Mouse (Mus musculus): ENCODE measurements around the gene Abr. TPM values are rescaled to one million over a fixed set of nuclear protein-coding genes. Genes with fewer than 3 reads are reported as not detected.
A peak's percentile ranks its signal among the peaks of the same experiment; 100 is the strongest.

The Abr gene
- polyA plus RNA-seq, 1 experiment, result 81.3 TPM

GRCm38 (mm10) chr11:76587333-76587732, 34.8 kb downstream of the Abr start:
- no peaks in the 10 kb centered on the region for H3K27me3 ChIP-seq (ENCODE audit: control insufficient read depth, insufficient read depth, insufficient read length)
- no peak overlapping the region for H3ac ChIP-seq (ENCODE audit: control insufficient read depth, insufficient read length)
- no peaks in the 10 kb centered on the region for H3K79me2 ChIP-seq (ENCODE audit: control insufficient read depth, insufficient read depth)
- no peak overlapping the region for H3K4me3 ChIP-seq
- no peaks in the 10 kb centered on the region for H3K36me3 ChIP-seq (ENCODE audit: control insufficient read depth, insufficient read depth)
- peak overlapping the region; percentile 57 for H3K4me2 ChIP-seq (ENCODE audit: low read depth)
- TF ChIP-seq MYOG (IDR thresholded peaks at IDR 0.05; ENCODE audit: control insufficient read depth in 1 of 3, insufficient read depth in 1 of 3, insufficient read length in 2 of 3, low read depth in 2 of 3) (no peak), CEBPB (IDR thresholded peaks at IDR 0.05; ENCODE audit: insufficient read depth, poor library complexity, severe bottlenecking) (peak; percentile 100), USF1 (IDR thresholded peaks at IDR 0.05; ENCODE audit: low read depth) (peak; percentile 89), REST (IDR thresholded peaks at IDR 0.05; ENCODE audit: insufficient read depth, insufficient read length) (no peak), POLR2A (IDR thresholded peaks at IDR 0.05; ENCODE audit: insufficient read length, low read depth) (no peak), TCF3 (IDR thresholded peaks at IDR 0.05; ENCODE audit: insufficient read length, low read depth) (no peak)

GRCm38 (mm10) chr11:76586119-76586518, 36.0 kb downstream of the Abr start:
- TF ChIP-seq SRF (IDR thresholded peaks at IDR 0.05; ENCODE audit: control insufficient read depth, insufficient read length, low read depth) (no peak), USF1 (IDR thresholded peaks at IDR 0.05; ENCODE audit: low read depth) (no peak), E2F4 (IDR thresholded peaks at IDR 0.05; ENCODE audit: insufficient read depth) (no peak), TCF3 (IDR thresholded peaks at IDR 0.05; ENCODE audit: insufficient read length, low read depth) (no peak), POLR2AphosphoS2 (IDR thresholded peaks at IDR 0.05; ENCODE audit: insufficient read length, low read depth) (no peak), CEBPB (IDR thresholded peaks at IDR 0.05; ENCODE audit: insufficient read depth, poor library complexity, severe bottlenecking) (no peak), MYOG (IDR thresholded peaks at IDR 0.05; ENCODE audit: control insufficient read depth in 1 of 3, insufficient read depth in 1 of 3, insufficient read length in 2 of 3, low read depth in 2 of 3) (no peak), MAX (IDR thresholded peaks at IDR 0.05; ENCODE audit: low read depth) (no peak), TCF12 (IDR thresholded peaks at IDR 0.05; ENCODE audit: insufficient read depth, poor library complexity, severe bottlenecking) (no peak), POLR2A (IDR thresholded peaks at IDR 0.05; ENCODE audit: insufficient read length, low read depth) (no peak), REST (IDR thresholded peaks at IDR 0.05; ENCODE audit: insufficient read depth, insufficient read length) (no peak), MYOD1 (IDR thresholded peaks at IDR 0.05; ENCODE audit: control insufficient read depth in 1 of 3, insufficient read length in 2 of 3, low read depth in 2 of 3) (no peak)
- Histone ChIP-seq H3ac (ENCODE audit: control insufficient read depth, insufficient read length) (no peak overlapping the region), H3K36me3 (ENCODE audit: control insufficient read depth, insufficient read depth) (no peaks in the 10 kb centered on the region), H3K4me2 (ENCODE audit: low read depth) (peak overlapping the region; percentile 57), H3K79me2 (ENCODE audit: control insufficient read depth, insufficient read depth) (no peaks in the 10 kb centered on the region), H3K4me3 (no peak overlapping the region), H3K27me3 (ENCODE audit: control insufficient read depth, insufficient read depth, insufficient read length) (no peaks in the 10 kb centered on the region)

DNA sequence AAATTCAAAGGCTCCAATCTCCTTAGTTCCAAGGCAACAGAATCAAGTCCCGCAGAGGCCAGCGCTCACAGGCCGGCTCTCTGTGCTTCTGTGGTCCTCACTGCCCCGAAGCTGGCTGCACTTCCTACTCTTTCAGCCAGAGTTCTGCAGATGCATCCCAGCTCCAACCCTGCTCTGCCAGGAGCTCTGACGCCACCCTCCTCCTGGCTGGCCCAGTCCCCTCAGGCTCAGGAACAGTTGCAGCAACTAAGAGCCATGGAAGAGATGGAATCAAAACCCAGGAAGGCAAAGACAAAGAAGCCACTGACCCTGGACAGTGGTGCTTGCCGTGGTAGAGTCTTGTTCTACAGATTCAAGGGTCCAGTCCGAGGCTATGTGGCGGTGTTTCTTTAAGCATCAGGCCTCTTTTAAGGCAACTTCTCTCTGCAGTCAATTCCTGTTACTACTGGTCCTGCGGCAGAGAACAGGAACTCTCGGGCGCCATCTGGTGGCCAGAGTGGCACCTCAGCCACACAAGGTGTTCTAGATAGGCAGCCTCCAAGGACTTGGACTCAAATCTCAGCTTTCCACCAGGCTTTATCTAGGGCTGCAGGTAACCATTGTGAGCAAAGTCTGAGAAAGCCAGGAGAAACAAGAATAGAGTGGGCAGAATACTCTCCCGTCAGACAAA, 44.4 kb downstream of the Abr start:
- TF ChIP-seq TCF12 (IDR thresholded peaks at IDR 0.05; ENCODE audit: insufficient read depth, poor library complexity, severe bottlenecking), result no peak
- TF ChIP-seq POLR2A (IDR thresholded peaks at IDR 0.05; ENCODE audit: insufficient read length, low read depth), result no peak
- no peak for TF ChIP-seq TCF3 (IDR thresholded peaks at IDR 0.05; ENCODE audit: insufficient read length, low read depth)
- no peak for TF ChIP-seq MYOD1 (IDR thresholded peaks at IDR 0.05; ENCODE audit: control insufficient read depth in 1 of 3, insufficient read length in 2 of 3, low read depth in 2 of 3)
- no peak for TF ChIP-seq POLR2AphosphoS2 (IDR thresholded peaks at IDR 0.05; ENCODE audit: insufficient read length, low read depth)
- no peak for TF ChIP-seq USF1 (IDR thresholded peaks at IDR 0.05; ENCODE audit: low read depth)
- TF ChIP-seq SRF (IDR thresholded peaks at IDR 0.05; ENCODE audit: control insufficient read depth, insufficient read length, low read depth), result no peak
- TF ChIP-seq REST (IDR thresholded peaks at IDR 0.05; ENCODE audit: insufficient read depth, insufficient read length), result no peak
- TF ChIP-seq MYOG (IDR thresholded peaks at IDR 0.05; ENCODE audit: control insufficient read depth in 1 of 3, insufficient read depth in 1 of 3, insufficient read length in 2 of 3, low read depth in 2 of 3), result no peak
- no peak for TF ChIP-seq E2F4 (IDR thresholded peaks at IDR 0.05; ENCODE audit: insufficient read depth)
- no peak for TF ChIP-seq MAX (IDR thresholded peaks at IDR 0.05; ENCODE audit: low read depth)
- no peak for TF ChIP-seq CEBPB (IDR thresholded peaks at IDR 0.05; ENCODE audit: insufficient read depth, poor library complexity, severe bottlenecking)
- no peaks in the 10 kb centered on the region for H3K79me2 ChIP-seq (ENCODE audit: control insufficient read depth, insufficient read depth)
- no peaks in the 10 kb centered on the region for H3K36me3 ChIP-seq (ENCODE audit: control insufficient read depth, insufficient read depth)
- no peak overlapping the region for H3ac ChIP-seq (ENCODE audit: control insufficient read depth, insufficient read length)
- peak overlapping the region; percentile 34 for H3K4me2 ChIP-seq (ENCODE audit: low read depth)
- H3K4me3 ChIP-seq, result no peak overlapping the region
- H3K27me3 ChIP-seq (ENCODE audit: control insufficient read depth, insufficient read depth, insufficient read length), result no peaks in the 10 kb centered on the region

- Histone ChIP-seq H3K4me2 (ENCODE audit: low read depth) (no peak overlapping the region), H3K27me3 (ENCODE audit: control insufficient read depth, insufficient read depth, insufficient read length) (no peaks in the 10 kb centered on the region), H3K4me3 (no peak overlapping the region), H3K36me3 (ENCODE audit: control insufficient read depth, insufficient read depth) (no peaks in the 10 kb centered on the region), H3K79me2 (ENCODE audit: control insufficient read depth, insufficient read depth) (no peaks in the 10 kb centered on the region), H3ac (ENCODE audit: control insufficient read depth, insufficient read length) (no peak overlapping the region)
- TF ChIP-seq MYOD1 (IDR thresholded peaks at IDR 0.05; ENCODE audit: control insufficient read depth in 1 of 3, insufficient read length in 2 of 3, low read depth in 2 of 3), result no peak
- TF ChIP-seq E2F4 (IDR thresholded peaks at IDR 0.05; ENCODE audit: insufficient read depth), result no peak
- TF ChIP-seq TCF3 (IDR thresholded peaks at IDR 0.05; ENCODE audit: insufficient read length, low read depth), result no peak
- no peak for TF ChIP-seq POLR2AphosphoS2 (IDR thresholded peaks at IDR 0.05; ENCODE audit: insufficient read length, low read depth)
- no peak for TF ChIP-seq REST (IDR thresholded peaks at IDR 0.05; ENCODE audit: insufficient read depth, insufficient read length)
- TF ChIP-seq USF1 (IDR thresholded peaks at IDR 0.05; ENCODE audit: low read depth), result no peak
- no peak for TF ChIP-seq POLR2A (IDR thresholded peaks at IDR 0.05; ENCODE audit: insufficient read length, low read depth)
- no peak for TF ChIP-seq SRF (IDR thresholded peaks at IDR 0.05; ENCODE audit: control insufficient read depth, insufficient read length, low read depth)
Observed at GRCm38 (mm10) chr11:76572820-76573385, 49.2 kb downstream of the Abr start.
